Mouse (Mus musculus) left cerebral cortex, adult 8-10 months (tissue): Measurements from ENCODE around the gene Ror2. TPM values are rescaled to one million over a fixed set of nuclear protein-coding genes. Genes with fewer than 3 reads are reported as not detected.

Experiments used
- DNase-seq, 2 experiments: peaks; one replicate each; pipeline ENCODE4 v3.0.0; 2022; ENCODE audit warnings: low spot score in 2 of 2
- total RNA-seq, 4 experiments: library from RNA; stranded (reverse); gene quantifications; 2 replicates each; pipeline ENCODE4 v1.2.4; 2022

Ror2 gene
- total RNA-seq, 4 experiments from 2014 or later = 0.70 to 1.2 (median 0.99) TPM

DNA sequence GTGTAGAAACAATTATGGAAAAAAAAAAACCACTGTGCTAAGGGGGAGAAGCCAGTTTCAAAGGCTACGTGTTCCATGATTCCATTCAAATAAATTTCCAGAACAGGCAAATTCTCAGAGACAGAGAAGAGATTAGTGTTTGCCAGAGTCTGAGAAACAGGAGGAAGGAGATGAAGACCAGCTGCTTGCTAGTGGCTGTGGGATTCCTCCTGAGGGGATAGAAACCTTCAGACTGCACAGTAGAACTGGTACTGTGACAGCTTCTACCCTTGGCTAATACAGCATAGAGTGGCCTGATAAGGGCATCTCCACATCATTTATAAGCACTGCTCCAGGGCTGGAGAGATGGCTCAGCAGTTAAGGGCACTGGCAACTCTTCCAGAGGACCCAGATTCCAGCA, 11.2 kb downstream of the Ror2 start:
- DNase-seq = no peak

DNA sequence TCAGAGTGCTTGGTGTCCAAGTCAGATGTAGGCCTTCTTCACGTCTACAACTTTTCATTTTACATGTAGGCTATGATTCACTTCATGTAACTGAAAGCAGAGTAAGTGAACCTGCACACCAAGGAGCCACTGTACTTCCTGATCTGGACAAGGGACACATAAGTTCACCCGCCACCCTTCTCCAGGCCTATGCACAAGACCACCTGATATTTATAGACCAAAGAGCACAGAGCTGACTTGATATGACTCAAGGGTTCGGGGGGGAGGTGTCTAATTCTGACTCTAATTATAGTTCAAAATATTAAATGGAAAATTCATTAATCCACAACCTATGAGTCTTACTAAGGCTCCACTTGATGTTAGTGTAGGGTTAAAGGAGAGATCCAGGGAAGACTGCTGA, 14.3 kb downstream of the Ror2 start:
- no peak for DNase-seq

DNA sequence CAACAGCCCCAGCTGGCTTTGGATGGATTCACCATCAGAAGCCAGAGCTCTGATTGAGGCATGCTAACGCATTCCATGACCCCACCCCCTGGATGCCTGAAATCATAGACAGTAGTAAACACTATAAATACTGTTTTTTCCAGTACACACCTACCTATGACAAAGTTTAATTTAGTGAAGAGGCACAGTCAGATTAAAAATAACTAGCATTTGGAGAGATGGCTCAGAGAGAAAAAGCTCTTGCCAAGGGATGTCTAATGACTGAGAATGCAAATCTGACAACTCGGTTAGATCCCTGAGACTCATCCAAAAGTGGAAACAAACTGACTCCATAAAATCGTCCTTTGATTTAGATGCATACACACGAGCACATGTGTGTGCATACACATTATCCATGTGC, 15.4 kb downstream of the Ror2 start:
- DNase-seq = no peak

DNA sequence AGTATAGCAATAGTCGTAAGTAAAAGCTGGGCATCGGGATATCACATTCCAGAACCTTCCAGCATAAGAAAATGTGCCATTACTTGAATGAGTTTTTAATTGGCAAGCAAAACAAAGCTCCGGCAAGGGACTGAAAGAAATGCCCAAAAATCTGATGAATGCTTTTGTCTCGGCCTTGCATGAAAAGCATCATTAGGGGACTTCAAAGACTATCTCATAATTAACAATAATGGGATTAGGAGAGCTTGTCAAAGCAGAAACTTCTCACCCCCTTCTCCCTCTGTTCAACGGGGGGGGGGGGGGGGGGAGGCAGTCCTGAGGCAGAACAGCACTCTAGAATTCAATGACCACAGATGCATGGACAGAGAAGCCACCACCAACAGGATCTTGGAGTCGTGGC, 17.4 kb downstream of the Ror2 start:
- DNase-seq = no peak

DNA sequence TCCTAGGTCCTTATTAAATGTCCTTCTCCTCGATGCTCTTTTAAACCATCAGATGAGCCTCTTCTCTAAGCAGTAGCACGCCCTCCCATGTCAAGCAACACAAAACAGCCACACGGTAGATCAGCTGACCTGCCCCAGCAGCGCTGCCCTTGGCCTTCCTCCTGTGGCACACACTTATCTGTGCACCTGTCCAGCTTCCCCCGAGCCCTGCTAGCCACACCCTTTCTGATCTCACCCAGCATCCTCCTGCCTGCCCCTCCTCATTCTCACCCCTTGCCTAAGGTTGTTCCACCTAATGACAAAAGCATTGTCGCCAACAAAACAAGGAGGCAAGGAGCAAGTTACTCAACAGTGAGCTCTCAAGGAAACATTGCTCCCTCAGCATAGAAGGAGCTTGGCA, 18.1 kb downstream of the Ror2 start:
- no peak for DNase-seq

DNA sequence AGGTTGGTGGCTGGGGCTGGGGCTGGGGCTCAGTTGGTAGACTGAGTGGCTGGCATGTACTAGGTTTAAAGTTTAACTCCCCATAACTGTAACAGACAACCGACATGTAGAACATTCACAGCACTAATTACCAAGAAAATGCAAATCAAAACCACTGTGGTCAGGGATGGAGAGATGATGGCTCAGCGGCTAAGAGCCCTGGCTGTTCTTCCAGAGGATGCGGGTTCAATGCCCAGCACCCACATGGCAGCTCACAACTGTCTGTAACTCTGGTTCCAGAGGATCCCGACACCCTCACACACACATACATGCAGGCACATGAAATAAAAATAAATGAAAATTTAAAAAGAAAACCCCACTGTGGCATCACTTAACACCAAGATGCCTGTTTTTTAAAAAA, 18.8 kb downstream of the Ror2 start:
- DNase-seq = no peak

DNA sequence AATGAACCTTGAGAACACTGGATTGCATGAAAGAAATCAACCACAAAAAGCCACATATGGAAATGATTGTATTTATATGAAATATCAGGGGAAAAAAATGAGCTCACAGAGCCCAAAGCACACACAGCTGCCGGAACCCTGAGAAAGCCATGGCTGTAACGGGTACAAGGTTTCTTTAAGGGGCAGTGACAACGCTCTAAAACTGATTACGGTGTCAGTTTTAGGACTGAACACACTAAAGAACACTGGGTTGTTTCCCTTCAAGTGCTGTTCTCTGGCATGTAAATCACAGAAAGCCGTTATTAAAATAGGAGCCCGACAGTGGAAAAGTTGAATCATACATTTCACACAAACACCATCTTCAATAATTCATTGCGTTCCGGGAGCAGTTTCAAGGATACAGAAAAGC, 19.4 kb downstream of the Ror2 start:
- no peak for DNase-seq

DNA sequence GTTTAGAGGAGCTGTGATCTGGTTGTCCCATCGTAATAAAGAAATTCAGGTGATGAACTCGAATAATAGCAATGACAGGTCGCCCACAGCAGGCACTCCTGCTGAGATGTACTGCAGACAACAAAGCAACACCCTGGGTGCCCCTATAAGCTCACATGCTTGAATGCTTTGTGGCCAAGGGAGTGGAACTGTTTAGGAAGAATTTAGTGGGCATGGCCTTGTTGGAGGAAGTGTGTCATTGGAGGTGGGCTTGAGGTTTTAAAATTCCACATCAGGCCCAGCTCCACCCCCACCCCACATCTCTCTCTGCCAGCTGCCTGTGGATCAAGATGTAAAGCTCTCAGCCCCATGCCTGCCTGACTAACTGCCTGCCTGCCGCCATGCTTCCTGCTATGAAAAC, 21.0 kb downstream of the Ror2 start:
- no peak for DNase-seq

DNA sequence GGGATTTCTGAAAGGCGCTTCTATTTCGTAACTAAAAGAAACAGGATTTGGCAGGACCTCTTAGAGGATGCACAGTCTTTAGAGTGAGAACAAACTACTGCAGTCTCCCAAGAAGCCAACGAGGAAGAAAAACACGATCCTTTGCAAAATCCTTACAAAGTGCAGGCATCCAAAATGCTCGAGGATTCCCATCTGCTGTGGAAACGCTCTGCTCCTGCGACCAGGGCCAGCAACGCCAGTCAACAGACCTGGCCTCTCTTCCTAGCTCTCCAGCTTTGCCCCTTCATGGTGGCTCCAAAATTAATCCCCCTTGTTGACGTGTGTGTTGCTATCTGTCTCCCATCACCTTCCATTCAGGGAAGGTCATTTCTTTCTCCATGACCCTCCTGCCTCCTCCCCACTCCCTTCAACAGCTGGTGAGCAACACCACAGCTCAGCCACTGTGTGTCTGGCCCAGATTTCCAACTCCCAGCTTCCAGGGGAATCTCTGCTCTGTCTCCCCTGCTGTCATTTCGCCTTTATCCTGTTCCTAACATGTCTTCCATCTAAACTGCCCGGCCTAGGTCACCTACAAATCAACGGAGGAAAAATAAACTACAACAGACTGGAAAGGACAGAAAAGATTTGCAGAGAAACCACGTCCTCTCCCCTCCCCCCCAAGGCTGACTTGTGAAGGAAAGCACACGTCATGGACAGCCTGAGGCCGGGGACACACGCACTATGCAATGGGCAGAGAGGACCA, 23.2 kb downstream of the Ror2 start:
- no peak for DNase-seq

DNA sequence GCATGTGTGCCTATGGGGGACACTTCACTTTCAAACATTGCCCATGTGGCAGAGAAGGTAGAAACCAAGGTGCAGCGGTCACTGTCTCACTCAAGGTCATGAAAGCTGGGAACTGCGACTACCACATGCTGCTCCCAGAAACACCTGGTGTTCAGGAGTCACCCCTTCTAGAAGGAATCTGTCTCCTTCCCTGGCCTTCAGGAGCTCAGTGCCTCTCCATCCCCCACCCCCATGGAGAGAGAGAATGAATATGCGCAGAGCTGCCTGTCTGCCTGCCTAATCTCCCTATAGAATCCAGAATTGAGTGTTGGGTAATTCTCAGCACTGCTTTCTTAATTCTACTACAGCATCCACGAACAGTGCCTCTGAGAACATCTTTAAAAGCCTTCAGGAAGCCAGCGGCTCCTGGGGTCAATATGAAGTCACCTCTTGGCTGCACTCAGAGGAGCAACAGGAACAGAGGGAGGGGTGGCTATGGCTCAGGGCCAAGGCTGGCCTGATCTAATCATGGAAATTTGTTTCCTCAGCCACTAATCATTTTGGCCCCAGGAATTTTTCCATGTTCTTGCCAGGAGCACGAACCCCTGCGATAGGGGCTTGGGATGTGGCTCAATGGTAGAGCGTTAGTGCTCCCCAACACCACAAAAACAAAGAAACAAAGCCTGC, 24.7 kb downstream of the Ror2 start:
- no peak for DNase-seq

DNA sequence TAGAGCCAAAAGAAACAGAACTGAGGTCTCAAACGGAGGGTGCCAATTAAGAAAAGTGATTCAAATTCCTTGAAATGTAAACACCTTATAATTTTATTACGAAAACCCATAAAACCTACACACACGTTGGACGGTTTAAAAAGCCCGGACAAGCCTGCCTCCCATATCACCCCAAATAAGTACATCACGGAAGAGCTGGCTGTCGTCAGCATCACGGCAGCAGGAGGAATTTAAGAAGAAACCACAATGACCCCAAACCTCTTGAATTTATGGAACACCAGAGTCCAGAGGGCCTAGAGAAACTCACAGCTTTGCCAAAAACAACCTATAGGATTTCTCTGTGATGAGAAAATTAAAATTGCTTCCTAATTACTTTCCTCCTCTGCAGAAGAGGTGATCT, 27.0 kb downstream of the Ror2 start:
- no peak for DNase-seq

DNA sequence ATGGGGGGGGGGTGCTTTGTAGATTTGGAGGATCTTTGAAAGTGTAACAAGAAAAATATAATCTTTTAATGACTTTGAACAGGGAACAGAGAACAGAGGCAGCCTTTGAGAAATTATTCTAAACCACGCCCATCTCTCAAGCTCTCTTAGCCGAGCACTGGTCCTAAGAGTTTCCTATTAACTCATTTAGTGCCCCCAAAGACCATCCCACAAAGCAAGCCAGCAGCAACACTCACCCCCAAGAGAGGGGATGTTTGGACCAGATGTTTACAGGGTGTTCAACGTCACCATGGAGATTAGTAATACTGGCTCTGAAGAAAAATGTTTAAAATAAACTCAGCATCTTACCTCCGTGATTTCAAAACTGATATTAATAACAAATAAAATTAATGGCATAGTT, 27.4 kb downstream of the Ror2 start:
- DNase-seq = no peak

DNA sequence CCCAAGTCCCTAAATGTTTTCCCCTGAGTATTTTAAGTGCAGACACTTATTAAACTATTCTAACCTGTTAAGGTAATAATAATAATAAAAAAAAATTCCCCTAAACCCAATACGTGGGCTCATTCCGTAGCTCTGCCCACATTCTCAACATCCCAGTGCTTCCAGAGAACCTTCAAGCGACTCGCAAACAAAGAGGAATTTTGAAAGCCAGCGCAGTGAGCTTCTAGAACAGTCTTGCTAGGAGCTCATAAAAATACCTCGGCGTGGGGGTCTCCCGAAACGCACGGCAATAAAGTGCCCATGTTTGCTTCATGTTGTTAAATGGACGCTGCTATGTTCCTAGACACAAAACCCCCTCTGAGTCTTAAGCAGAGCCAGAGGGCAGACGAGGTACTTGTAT, 32.7 kb downstream of the Ror2 start:
- DNase-seq = no peak

DNA sequence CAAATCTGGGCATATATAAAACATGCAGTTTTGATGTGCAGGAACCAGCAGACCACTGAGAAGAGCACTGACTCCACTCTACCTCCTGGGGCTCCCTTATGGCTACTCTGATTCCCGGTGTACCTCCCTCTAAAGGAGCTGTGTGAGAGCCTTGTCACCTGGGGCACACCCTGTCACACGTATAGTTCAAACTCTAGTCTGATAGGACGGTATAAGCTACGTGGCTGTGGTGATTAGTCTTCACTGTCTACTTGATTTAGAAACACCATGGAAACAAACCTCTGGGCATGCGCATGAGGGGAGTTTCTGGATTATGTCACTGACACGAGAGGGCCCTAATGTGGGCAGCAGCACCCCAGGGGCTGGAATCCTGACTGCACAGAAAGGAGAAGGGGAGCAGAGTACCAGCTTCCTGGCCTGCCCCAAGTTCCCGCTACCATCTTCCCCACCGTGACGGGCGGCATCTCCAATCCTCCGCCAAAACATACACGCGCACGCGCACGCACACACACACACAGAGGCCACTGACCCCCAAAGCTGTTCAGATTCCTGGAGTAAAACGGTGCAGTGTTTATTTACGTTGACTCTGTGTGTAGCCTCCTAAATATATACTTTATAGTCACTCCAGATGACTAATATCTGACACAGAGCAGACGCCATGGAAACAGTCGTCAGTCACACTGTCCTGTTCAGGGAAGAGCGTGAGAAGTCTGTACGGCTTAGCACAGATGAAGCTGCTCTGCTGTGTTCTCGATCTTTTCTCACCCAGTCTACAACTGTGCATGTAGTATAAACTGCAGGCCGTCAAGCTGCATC, 37.1 kb downstream of the Ror2 start:
- peak in 1 of 2 experiments; percentile 12 for DNase-seq

DNA sequence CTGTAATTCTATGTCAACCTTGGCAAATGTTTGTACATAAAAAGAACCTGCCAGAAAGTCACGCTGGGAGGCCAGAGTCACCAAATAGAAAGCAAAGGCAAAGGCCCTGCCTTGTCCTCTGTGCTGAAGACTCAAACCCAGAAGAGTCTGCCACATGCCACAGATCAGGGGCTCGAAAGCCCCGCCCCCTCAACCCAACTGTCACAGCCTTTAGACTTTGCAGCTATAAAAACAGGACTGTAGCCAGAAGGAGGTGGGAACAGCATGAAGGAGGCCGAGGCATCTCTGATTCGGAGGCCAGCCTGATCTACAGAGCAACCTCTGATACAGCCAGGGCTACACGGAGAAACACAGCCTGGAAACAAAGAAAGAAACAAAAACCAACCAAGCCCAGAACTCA, 37.8 kb downstream of the Ror2 start:
- DNase-seq = no peak

DNA sequence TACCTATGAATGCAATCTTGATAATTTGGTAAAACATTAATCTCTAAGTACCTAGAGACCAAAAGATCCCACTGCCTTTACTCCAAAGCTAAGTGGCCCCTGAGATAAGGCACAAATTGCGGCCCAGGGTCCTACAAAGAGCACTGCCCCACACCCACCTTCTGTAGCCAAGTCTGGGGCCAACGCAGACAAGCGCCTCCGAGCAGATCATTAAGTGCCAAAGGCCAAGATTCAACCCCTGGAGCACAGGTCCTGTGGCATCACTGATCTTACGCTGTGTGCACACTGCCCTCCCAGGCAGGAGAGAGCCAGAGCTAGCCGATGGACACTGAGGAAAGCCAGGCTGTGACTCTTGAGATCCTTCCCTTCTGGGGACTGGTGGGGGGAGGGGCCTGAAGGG, 38.7 kb downstream of the Ror2 start:
- no peak for DNase-seq

DNA sequence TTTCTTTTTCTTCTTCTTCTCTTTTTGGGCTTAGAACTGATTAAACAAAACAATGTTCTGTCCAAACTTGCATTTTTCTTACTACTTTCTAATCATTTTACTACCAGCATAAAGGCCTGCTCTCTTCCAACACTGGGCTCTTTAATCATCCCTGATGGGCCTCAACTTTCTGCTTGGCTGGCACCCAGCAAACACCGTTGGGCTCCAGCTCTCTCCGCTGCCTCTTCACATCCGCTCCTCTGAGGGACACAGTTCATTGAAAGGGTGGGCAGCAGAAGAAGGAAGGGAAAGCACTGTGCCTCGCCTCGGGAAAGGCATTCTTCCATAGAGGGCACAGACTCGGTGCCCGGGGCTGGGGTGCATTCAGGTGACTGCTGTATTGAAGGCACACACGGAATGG, 41.8 kb downstream of the Ror2 start:
- no peak for DNase-seq

DNA sequence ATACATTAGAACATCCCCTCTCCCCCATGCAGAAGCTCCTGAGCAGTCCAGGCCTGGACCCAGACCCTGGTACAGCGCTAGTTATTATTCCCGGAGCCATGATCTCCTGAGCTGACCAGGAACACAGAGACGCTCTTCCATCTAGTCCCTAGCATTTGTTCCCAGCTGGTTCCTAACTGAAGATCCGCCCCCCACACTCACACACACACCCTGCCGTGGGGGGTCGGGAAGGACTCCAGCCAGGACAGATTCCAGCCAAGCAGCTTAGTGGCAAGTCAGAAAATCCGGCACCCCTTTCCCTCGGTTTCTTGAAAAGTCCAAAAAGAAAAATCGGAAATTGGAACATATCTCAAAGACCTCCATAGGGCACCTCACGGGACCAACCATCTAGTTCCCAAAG, 48.5 kb downstream of the Ror2 start:
- no peak for DNase-seq

DNA sequence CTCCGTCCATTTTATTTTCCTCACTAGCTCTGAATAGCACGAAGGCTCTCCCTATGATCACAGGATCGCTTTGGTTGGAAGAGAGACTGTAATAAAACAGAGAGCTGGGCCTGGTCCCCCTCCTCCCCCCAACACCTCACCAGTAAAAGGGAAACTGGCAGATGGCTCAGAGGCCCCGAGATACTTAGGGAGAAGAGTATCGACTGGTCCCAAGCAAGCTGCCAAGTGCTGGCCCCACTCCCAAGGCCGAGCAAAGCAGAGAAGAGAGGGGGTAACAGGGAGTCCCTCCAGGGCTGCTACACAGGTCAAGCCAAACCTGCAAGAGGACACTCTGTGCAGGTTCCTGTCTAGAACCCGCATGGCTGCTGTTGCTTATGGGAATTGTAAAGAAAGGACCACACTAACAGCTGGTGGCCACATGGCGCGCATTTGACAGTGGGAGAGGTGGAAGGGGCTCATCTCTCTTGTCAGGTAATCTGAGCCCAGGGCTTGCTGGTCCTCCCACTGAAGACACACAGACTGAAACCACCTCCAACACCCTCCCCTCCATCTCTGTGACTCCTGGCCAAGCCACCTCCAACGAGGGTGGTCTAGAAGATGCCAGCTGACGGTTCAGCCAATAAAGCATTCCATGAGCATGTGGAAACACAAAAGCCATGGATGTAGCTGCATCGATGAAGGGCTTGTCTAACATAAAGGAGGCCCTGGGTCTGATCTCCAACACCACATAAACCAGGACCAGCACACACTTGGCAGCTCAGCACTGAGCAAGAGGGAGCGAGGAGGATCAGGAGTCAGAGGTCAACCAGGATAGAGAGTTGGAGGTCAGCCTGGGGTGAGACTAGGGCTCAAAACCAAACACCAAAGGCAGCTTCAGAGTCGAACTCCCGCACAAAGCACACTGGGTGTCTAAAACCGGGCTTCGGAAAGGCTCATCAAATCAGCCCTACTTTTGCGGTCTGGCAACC, 49.2 kb downstream of the Ror2 start:
- no peak for DNase-seq

DNA sequence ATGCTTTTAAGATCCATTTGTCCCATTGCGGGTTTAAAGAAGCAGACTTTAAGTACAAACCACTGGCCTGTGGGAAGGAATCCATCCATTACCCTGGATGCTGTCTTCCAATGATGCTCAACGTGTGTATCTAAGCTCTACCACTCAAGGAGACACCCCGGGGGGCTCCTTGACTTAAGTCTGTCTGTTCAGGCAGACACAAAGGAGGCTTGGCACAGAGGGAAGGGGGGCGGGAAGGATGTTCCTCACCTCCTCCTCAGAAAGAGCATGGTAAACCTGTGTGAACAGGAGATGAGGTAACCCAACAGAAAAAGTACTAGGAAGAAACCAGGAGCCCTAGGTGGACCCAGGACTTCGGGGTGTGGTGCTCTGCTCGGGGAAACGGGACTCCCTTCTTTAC, 50.0 kb downstream of the Ror2 start:
- no peak for DNase-seq

DNA sequence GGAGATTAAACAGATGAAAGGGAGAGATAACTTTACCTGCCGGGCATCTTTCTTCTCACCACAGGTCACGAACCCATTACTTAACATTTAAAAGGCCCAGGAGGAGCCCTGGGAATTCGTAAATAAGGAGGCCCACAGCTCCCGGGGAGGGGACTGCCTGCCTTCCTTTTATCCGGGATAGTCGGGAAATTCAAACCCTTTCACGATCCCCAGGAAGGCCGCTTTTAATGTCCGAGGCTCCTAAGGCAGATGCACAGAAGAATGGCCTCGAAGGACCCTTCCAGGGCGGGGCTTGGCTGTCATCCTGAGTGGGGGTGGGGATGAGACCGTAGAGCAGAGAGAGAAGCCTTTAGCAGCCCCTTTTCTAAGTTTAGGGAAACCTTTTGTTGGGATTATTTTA, 51.1 kb downstream of the Ror2 start:
- DNase-seq = no peak
